Mouse (Mus musculus) midbrain, postnatal 0 days (tissue): Measurements from ENCODE around the gene AW011738. TPM values are rescaled to one million over a fixed set of nuclear protein-coding genes. Genes with fewer than 3 reads are reported as not detected.

Experiments used
- ATAC-seq: fragments of 200-750 bp; cut with Nextera tagmentation; 2 replicates; pipeline ENCODE4 v1.8.0; 2017; ENCODE audit warnings: moderate number of reproducible peaks, mild to moderate bottlenecking, moderate TSS enrichment, moderate library complexity; ENCODE audit not compliant: low FRiP score
- DNase-seq: peaks from one replicate; pipeline ENCODE4 v3.0.0-alpha.2; 2015; ENCODE audit warnings: low spot score
- H3K27ac ChIP-seq: fragments of 300-500 bp; sonication (generic); 2 replicates; pipeline ENCODE4 v1.5.1; 2014; ENCODE audit warnings: low read depth, mild to moderate bottlenecking, low read length, mixed read lengths
- H3K27me3 ChIP-seq: fragments of 300-500 bp; sonication (generic); 2 replicates; pipeline ENCODE4 v1.6.1; 2014; ENCODE audit warnings: low read length, control low read depth, mixed read lengths; ENCODE audit not compliant: insufficient read depth
- H3K36me3 ChIP-seq: fragments of 300-500 bp; sonication (generic); 2 replicates; pipeline ENCODE4 v1.6.1; 2014; ENCODE audit warnings: low read length, control low read depth, mixed read lengths; ENCODE audit not compliant: insufficient read depth
- H3K4me1 ChIP-seq: fragments of 300-500 bp; sonication (generic); 2 replicates; pipeline ENCODE4 v1.6.1; 2014; ENCODE audit warnings: mild to moderate bottlenecking, control low read depth, antibody characterized with exemption, low read length, mixed read lengths; ENCODE audit not compliant: insufficient read depth
- H3K4me2 ChIP-seq: fragments of 300-500 bp; sonication (generic); 2 replicates; pipeline ENCODE4 v1.6.1; 2014; ENCODE audit warnings: low read depth, mild to moderate bottlenecking, low read length, mixed read lengths; ENCODE audit not compliant: poor library complexity, severe bottlenecking
- H3K4me3 ChIP-seq: fragments of 300-500 bp; sonication (generic); 2 replicates; pipeline ENCODE4 v1.5.1; 2014; ENCODE audit warnings: low read depth, mild to moderate bottlenecking, low read length, moderate library complexity
- H3K9ac ChIP-seq: fragments of 300-500 bp; sonication (generic); replicated peaks from 2 replicates; pipeline ENCODE4 v1.6.1; 2014; ENCODE audit warnings: mild to moderate bottlenecking, low read length, moderate library complexity, mixed read lengths; ENCODE audit not compliant: poor library complexity, severe bottlenecking
- H3K9me3 ChIP-seq: fragments of 300-500 bp; sonication (generic); 2 replicates; pipeline ENCODE4 v1.6.1; 2016; ENCODE audit warnings: low read length, control low read depth
- CTCF ChIP-seq: IDR thresholded peaks from 2 replicates; pipeline ENCODE4 v1.5.1; 2016; ENCODE audit warnings: antibody characterized with exemption, mild to moderate bottlenecking
- WGBS: fragments of 180-500 bp; shearing (Covaris S2); extraction: QIAGEN DNeasy Blood & Tissue Kit; methylation state at CpG from one replicate; pipeline ENCODE4 v1.1.7; 2014; 5-methylcytosine and 5-hydroxymethylcytosine counted together
- polyA plus RNA-seq: library from polyadenylated mRNA; unstranded; fragments of >200 nt; fragmentation: Nextera tagmentation; extraction: Ambion mirVana; gene quantifications from 2 replicates; pipeline ENCODE4 v1.2.1, GENCODE M21; 2015
- total RNA-seq: library from RNA; depleted of rRNA; stranded (reverse); fragments of >200 nt; gene quantifications from 2 replicates; pipeline ENCODE4 v1.2.3, GENCODE M21; 2014

AW011738 gene
- total and polyA plus RNA-seq, 2 experiments from 2014 or later: 3.7 to 7.5 TPM

- 80% methylated on average over 16 of the region's 16 CpGs for WGBS
- H3K9ac ChIP-seq: no peak overlapping the region
- no peak overlapping the region for H3K27ac ChIP-seq
- no peak overlapping the region for H3K4me2 ChIP-seq
- DNase-seq (no peak), ATAC-seq (no peak)
- no peak for TF ChIP-seq CTCF
- H3K4me1 ChIP-seq: no peaks in the 10 kb centered on the region
- no peaks in the 10 kb centered on the region for H3K9me3 ChIP-seq
- H3K36me3 ChIP-seq: no peaks in the 10 kb centered on the region; the same call in 1 of the 2 replicates
- no peak overlapping the region for H3K4me3 ChIP-seq
- H3K27me3 ChIP-seq: no peaks in the 10 kb centered on the region
Measured at GRCm38 (mm10) chr4:156217022-156217669, 14.0 kb downstream of the AW011738 start.

- 81% methylated on average over 16 of the region's 16 CpGs for WGBS
- no peak overlapping the region for H3K4me2 ChIP-seq
Measured at GRCm38 (mm10) chr4:156217838-156218237, 14.7 kb downstream of the AW011738 start.

GRCm38 (mm10) chr4:156219936-156220335, 16.8 kb downstream of the AW011738 start:
- no peak overlapping the region for H3K4me2 ChIP-seq
- no peak overlapping the region for H3K9ac ChIP-seq
- 93% methylated on average over 11 of the region's 11 CpGs for WGBS
- no peaks in the 10 kb centered on the region for H3K27me3 ChIP-seq
- H3K4me1 ChIP-seq: no peaks in the 10 kb centered on the region
- ATAC-seq (no peak), DNase-seq (no peak)
- H3K9me3 ChIP-seq: no peaks in the 10 kb centered on the region
- H3K36me3 ChIP-seq: no peaks in the 10 kb centered on the region; the same call in 1 of the 2 replicates
- no peak overlapping the region for H3K27ac ChIP-seq
- TF ChIP-seq CTCF: no peak
- H3K4me3 ChIP-seq: no peak overlapping the region

More at GRCm38 (mm10) chr4:156217838-156218237, 14.7 kb downstream of the AW011738 start:
- no peak overlapping the region for H3K9ac ChIP-seq
- ATAC-seq: no peak
- H3K9me3 ChIP-seq: no peaks in the 10 kb centered on the region
- H3K4me3 ChIP-seq: no peak overlapping the region
- H3K27ac ChIP-seq: no peak overlapping the region
- DNase-seq: no peak
- H3K27me3 ChIP-seq: no peaks in the 10 kb centered on the region
- H3K4me1 ChIP-seq: no peaks in the 10 kb centered on the region
- TF ChIP-seq CTCF: no peak
- H3K36me3 ChIP-seq: no peaks in the 10 kb centered on the region; the same call in 1 of the 2 replicates

GRCm38 (mm10) chr4:156224276-156224675, 21.2 kb downstream of the AW011738 start:
- Histone ChIP-seq H3K4me2 (no peak overlapping the region), H3K27ac (no peak overlapping the region), H3K27me3 (no peaks in the 10 kb centered on the region), H3K9me3 (no peaks in the 10 kb centered on the region), H3K4me1 (no peaks in the 10 kb centered on the region), H3K36me3 (peaks cover 9% of the 10 kb centered on the region), H3K4me3 (no peak overlapping the region), H3K9ac (no peak overlapping the region)
- no peak for DNase-seq
- TF ChIP-seq CTCF: no peak
- no peak for ATAC-seq
- 87% methylated on average over 2 of the region's 2 CpGs for WGBS

- H3K4me1 ChIP-seq: no peaks in the 10 kb centered on the region
- peaks cover 36% of the 10 kb centered on the region for H3K36me3 ChIP-seq
- WGBS: 30% methylated on average over 18 of the region's 18 CpGs
- no peaks in the 10 kb centered on the region for H3K27me3 ChIP-seq
- TF ChIP-seq CTCF: no peak
- no peak overlapping the region for H3K27ac ChIP-seq
- DNase-seq (peak; percentile 30), ATAC-seq (no peak)
- H3K9me3 ChIP-seq: no peaks in the 10 kb centered on the region
- H3K9ac ChIP-seq: no peak overlapping the region
- H3K4me2 ChIP-seq: no peak overlapping the region
- H3K4me3 ChIP-seq: no peak overlapping the region
Measured at GRCm38 (mm10) chr4:156227752-156228392, 24.8 kb downstream of the AW011738 start.

GRCm38 (mm10) chr4:156228393-156229024, 25.4 kb downstream of the AW011738 start:
- H3K4me1 ChIP-seq: peaks cover 2% of the 10 kb centered on the region
- no peaks in the 10 kb centered on the region for H3K27me3 ChIP-seq
- H3K9ac ChIP-seq: no peak overlapping the region
- H3K4me2 ChIP-seq: no peak overlapping the region
- no peak overlapping the region for H3K4me3 ChIP-seq
- peaks cover 36% of the 10 kb centered on the region for H3K36me3 ChIP-seq
- 22% methylated on average over 12 of the region's 12 CpGs for WGBS
- H3K9me3 ChIP-seq: no peaks in the 10 kb centered on the region
- no peak for ATAC-seq
- no peak overlapping the region for H3K27ac ChIP-seq
- TF ChIP-seq CTCF: no peak
- DNase-seq: no peak
